Mouse (Mus musculus) CD4-positive, CD25-positive, alpha-beta regulatory T cell, adult 4 months (primary cell): ENCODE measurements around the gene Tnks1bp1. TPM values are rescaled to one million over a fixed set of nuclear protein-coding genes. Genes with fewer than 3 reads are reported as not detected.

Source experiments
- ATAC-seq: one replicate; pipeline ENCODE4 v1.8.0; 2017
- polyA plus RNA-seq, 2 experiments: library from polyadenylated mRNA; unstranded; fragments of 100-300 nt; shearing (Covaris generic); gene quantifications; one replicate each; pipeline ENCODE4 v1.2.1; 2017

The Tnks1bp1 gene
- polyA plus RNA-seq, 2 experiments from 2014 or later, result 3.8 to 5.6 TPM

GRCm38 (mm10) chr2:85043623-85044022, 4.2 kb upstream of the Tnks1bp1 start:
- no peak for ATAC-seq

GRCm38 (mm10) chr2:85046222-85046621, 1.6 kb upstream of the Tnks1bp1 start:
- no peak for ATAC-seq

GRCm38 (mm10) chr2:85047081-85047480, 741 bp upstream of the Tnks1bp1 start:
- no peak for ATAC-seq

DNA sequence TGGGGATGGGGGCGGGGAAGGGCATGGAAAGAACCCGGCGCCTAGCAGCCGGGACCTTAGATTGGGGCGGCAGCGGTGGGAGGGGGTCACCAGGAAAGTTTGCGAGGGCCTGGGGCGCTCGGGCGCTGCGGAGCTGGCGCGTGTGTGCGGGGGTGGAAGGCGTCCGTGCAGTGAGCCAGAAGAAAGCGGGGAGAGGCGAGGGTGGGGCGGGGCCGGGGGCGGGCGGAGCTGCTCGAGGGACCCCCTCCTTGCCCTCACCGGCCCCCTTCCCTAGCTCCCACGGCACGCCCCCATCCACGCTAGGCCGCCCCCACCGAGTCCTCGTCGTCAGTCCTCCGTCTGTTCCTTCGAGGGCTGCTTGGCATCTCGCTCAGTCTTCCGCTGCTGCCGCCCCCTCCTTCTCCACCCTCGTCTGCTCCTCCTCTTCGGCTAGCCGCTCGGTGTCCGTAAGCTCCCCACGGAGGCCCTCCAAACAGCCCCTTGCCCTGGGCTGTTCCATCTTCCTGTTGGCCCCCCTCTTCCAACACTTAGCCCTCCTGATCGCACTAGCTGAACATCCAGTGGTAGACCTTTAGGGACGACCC, 438 bp downstream of the Tnks1bp1 start:
- ATAC-seq, result peak; percentile 38

DNA sequence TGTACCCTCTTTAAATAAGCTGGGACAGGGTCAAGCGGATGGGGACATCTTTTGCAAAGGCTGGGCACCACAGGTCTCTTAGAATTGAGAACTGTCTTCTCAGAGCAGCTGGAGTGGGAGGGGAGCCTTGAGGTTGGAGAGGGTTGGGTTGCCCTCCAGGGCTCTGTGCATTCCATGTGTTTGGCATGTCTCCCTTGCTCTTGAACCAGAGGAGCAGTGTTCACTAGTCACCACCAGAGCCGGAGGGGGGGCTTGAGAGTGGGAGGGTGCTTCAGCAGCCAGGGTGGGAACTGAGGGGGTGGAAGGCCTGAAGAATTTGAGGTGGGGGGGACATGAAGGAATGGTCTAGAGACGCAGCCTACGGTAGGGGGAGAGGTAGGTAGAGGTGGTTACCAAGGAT, 1.5 kb downstream of the Tnks1bp1 start:
- ATAC-seq, result no peak

- ATAC-seq, result no peak
Observed at GRCm38 (mm10) chr2:85050001-85050634, 2.3 kb downstream of the Tnks1bp1 start.

DNA sequence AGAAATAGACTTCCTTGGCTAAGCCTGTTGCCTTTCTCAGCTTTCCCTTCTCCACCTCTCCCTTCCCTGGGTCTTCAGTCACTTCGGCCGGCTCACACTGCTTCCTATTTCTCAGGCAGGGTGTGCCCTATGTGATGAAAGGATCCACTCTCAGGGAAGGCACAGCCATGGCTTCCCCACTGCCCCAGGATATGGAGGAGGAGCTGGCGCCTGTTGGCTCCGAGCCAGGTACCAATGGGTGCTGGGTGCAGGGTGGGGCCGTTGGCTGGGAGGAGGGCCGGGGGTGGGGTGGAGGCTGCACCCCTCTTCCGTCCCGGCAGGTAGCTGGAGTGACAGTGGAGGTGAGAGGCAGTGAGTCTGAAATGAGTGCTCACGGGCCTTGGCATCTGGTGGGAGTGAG, 2.9 kb downstream of the Tnks1bp1 start:
- ATAC-seq, result no peak

GRCm38 (mm10) chr2:85053192-85053816, 5.5 kb downstream of the Tnks1bp1 start:
- no peak for ATAC-seq

GRCm38 (mm10) chr2:85056711-85057110, 8.9 kb downstream of the Tnks1bp1 start:
- no peak for ATAC-seq

DNA sequence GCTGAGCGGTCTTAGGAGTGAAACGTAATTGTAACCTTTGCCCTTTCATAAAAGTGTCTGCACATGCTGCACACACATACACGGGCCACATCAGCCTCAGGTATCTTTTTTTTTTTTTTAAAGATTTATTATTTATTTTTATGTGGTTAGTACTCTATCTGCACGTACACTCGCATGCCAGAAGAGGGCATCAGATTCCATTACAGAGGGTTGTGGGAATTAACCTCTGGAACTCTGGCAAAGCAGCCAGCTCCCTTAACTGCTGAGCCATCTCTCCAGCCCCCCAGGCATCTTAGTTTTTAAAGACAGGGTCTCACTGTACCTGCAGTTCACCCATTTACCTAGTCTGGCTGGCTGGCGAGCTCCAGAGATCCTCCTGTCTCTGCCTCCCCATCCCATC, 11.9 kb downstream of the Tnks1bp1 start:
- ATAC-seq, result no peak

DNA sequence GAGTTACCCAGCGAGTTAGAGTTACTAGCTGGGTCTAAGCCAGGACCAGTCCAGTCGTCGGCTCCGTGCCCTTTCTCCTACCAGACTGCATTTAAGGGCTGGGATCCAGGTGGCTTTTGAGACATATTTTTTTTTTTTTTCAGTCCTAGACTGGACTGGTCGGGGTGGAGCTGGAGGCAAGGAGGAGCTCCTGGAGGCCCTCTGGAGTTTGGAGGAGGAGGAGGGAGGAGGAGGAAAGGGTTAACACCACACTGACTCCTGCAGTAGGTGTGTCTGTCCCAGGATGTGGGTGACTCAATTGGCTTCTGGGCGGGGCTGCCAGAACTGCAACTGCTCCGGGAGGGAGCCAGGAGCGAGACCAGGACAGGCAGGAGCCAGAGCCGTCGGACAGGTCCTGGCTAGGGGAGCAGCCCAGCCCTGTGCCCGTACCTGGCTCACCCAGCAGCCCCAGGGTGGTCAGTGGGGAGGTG, 12.8 kb downstream of the Tnks1bp1 start:
- peak; percentile 91 for ATAC-seq

DNA sequence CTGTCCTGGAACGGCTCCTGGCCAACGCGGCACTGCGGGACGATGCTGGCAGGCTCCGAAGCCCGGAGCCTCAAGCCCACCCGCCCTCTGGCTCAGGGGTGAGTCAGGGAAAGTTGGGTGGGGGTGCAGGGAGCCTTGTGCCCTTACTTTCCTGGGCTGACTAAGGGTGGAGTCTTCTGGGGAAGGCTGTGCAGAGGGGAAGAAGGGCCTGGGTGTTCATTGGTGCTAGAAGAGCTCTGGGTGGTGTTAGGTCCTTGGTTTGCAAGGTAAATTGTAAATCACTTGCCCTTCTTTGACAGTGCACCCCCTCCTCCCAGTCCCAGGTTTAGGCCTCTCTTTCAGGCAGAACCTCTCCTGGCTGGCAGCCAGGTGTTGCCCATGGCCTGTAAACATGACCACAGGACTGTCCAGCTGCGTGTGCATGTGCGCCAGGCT, 13.3 kb downstream of the Tnks1bp1 start:
- ATAC-seq, result peak; percentile 43

- no peak for ATAC-seq
Observed at GRCm38 (mm10) chr2:85065141-85065875, 17.5 kb downstream of the Tnks1bp1 start.

DNA sequence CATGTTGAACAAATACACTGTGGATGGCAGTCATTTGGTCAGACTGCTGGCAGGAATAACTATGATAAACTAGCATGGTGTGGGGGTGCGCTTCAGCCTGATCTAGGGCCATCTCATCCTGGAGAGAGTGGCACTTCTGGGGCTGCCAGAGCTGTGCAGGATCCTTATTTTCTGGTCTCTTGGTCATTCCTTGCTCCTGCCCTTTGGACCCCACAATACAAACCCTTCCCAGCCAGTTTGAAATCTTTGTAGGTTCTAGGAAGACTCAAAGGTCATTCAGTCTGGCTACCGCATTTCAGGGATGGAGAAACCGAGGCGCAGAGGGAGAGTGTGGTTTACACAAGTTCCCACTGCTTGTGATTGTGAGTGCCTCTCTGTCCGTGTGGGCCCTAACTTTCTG, 19.1 kb downstream of the Tnks1bp1 start:
- no peak for ATAC-seq

- no peak for ATAC-seq
Observed at GRCm38 (mm10) chr2:85067903-85068625, 20.2 kb downstream of the Tnks1bp1 start.

DNA sequence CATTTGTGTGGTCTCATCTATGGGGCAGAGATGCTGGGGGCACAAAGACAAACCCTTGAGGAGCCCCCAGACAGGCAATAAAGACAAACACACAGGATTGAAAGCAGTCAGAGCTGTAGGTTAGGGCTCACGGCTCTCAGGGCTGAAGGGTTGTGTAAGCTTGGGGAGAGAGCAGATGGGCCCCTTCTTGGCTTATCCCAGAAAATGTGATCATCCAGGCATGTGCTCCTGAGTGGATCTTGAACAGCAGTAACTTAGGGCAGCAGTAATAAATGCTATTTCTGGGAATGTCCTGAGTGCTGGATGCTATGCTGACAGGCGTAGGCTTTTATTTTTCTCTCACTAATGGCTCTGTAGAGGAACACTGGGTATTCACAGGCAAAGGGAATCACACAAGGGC, 20.8 kb downstream of the Tnks1bp1 start:
- no peak for ATAC-seq

DNA sequence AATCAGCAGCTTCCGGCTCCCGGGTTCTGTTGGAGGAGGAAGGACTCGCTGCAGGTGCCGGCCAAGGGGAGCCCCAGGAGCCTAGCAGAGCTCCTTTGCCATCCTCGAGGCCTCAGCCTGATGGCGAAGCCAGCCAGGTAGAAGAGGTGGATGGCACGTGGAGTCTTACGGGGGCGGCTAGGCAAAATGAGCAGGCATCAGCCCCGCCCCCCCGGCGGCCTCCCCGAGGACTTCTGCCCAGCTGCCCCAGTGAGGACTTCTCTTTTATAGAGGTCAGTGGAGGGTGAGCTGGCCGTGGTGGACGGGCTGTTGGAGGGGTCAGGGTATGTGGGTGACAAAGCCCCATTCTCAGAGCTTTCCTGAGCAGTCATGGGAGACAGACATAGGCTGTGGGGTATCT, 22.3 kb downstream of the Tnks1bp1 start:
- ATAC-seq, result no peak

- no peak for ATAC-seq
Observed at GRCm38 (mm10) chr2:85071921-85072320, 24.1 kb downstream of the Tnks1bp1 start.

GRCm38 (mm10) chr2:85073751-85074150, 25.9 kb downstream of the Tnks1bp1 start:
- ATAC-seq, result no peak

GRCm38 (mm10) chr2:85088716-85089646, 41.2 kb downstream of the Tnks1bp1 start:
- no peak for ATAC-seq

- ATAC-seq, result no peak
Observed at GRCm38 (mm10) chr2:85091325-85091724, 43.5 kb downstream of the Tnks1bp1 start.

DNA sequence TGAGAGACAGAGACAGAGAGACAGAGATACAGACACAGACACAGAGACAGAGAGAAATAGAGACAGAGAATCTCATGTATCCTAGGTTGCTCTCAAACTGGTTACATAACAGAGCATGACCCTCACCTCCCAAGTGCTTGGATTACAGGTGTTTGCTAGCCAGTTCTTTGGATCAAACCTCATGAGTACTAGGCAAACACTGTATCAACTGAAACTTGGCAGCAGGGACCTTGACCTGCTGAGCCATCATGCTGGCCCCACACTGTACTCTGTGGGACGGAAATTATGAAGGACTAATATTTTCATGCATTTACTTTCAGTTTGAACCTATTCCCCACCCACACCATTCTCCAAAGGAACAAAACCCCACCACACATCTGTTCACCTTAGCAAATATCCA, 45.6 kb downstream of the Tnks1bp1 start:
- ATAC-seq, result no peak
